Comparison of ENCODE assay signal across 19 mouse cellular contexts in the genomic region with DNA sequence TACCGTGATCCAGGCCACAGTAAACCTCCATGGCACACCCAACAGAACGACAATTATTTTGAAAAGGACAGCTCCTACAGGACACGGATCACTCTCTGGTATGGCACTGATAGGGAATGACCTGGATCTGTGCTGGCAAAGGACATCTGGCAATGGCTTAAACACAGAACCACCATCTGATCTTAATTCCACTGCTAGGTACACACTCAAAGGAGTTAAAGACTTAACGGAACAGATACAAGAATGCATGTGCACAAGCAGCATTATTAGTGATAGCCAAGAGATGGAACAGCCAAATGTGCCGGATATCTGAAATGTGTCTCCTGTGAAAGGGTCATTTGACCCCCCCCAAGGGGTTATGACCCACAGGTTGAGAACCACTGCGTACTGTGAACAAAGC.
A peak's percentile ranks its signal among the peaks of the same experiment; 100 is the strongest.
DNase-seq lines count a peak whose midpoint lies in the region; ATAC-seq lines count a peak whose summit lies in the region.
"Had no signal": no experiment of that assay in that cellular context is flagged by ENCODE, and none has a peak within 500 bp of the region (broad histone marks: within the 10 kb centered on the region; RNA-seq: fewer than 3 reads in every experiment).

No protein-coding gene starts in this region.

- no peak for ATAC-seq in heart, embryonic 11.5 days (replicated peaks; ENCODE audit: insufficient number of reproducible peaks, low FRiP score, low TSS enrichment)
- no peak for ATAC-seq in midbrain, embryonic 11.5 days (ENCODE audit: low FRiP score)
- ATAC-seq in midbrain, embryonic 15.5 days (replicated peaks): no peak
- ATAC-seq: activated CD4-positive, CD25-positive, alpha-beta regulatory T cell, adult 4 months; CD4-positive, CD25-positive, alpha-beta regulatory T cell, adult 4 months; Patski had no signal

- no peak overlapping the region for H3K4me2 ChIP-seq in heart, embryonic 11.5 days
- no peak overlapping the region for H3K4me2 ChIP-seq in midbrain, embryonic 11.5 days
- no peak overlapping the region for H3K4me2 ChIP-seq in midbrain, embryonic 15.5 days

- no peaks in the 10 kb centered on the region for H3K27me3 ChIP-seq in heart, embryonic 11.5 days (ENCODE audit: control insufficient read depth, insufficient read depth, low read length)
- no peaks in the 10 kb centered on the region for H3K27me3 ChIP-seq in midbrain, embryonic 11.5 days (ENCODE audit: control insufficient read depth, insufficient read depth, low read length)
- H3K27me3 ChIP-seq in midbrain, embryonic 15.5 days (replicated peaks): no peaks in the 10 kb centered on the region
- H3K27me3 ChIP-seq: CH12.LX, Patski had no signal

- no peak overlapping the region for H3K4me3 ChIP-seq in heart, embryonic 11.5 days (ENCODE audit: low read depth, low read length)
- H3K4me3 ChIP-seq in midbrain, embryonic 11.5 days (ENCODE audit: low read depth, low read length): no peak overlapping the region
- no peak overlapping the region for H3K4me3 ChIP-seq in midbrain, embryonic 15.5 days

- H3K4me1 ChIP-seq in heart, embryonic 11.5 days (ENCODE audit: control insufficient read depth, insufficient read depth, low read length): no peaks in the 10 kb centered on the region
- no peaks in the 10 kb centered on the region for H3K4me1 ChIP-seq in midbrain, embryonic 11.5 days (ENCODE audit: control insufficient read depth, insufficient read depth, low read length)
- H3K4me1 ChIP-seq in midbrain, embryonic 15.5 days: no peaks in the 10 kb centered on the region

- 85% methylated on average over 6 of the region's 6 CpGs for WGBS in heart, embryonic 11.5 days (ENCODE audit: insufficient replicate concordance)
- 91% methylated on average over 6 of the region's 6 CpGs for WGBS in midbrain, embryonic 11.5 days
- 94% methylated on average over 6 of the region's 6 CpGs for WGBS in midbrain, embryonic 15.5 days

- no peaks in the 10 kb centered on the region for H3K36me3 ChIP-seq in heart, embryonic 11.5 days (ENCODE audit: control insufficient read depth, insufficient read depth, low read length)
- no peaks in the 10 kb centered on the region for H3K36me3 ChIP-seq in midbrain, embryonic 11.5 days (ENCODE audit: control insufficient read depth, insufficient read depth, low read length)
- no peaks in the 10 kb centered on the region for H3K36me3 ChIP-seq in midbrain, embryonic 15.5 days (replicated peaks)
- H3K36me3 ChIP-seq: G1E had no signal

- no peak overlapping the region for H3K9ac ChIP-seq in heart, embryonic 11.5 days (ENCODE audit: low read depth, low read length)
- H3K9ac ChIP-seq in midbrain, embryonic 11.5 days (ENCODE audit: low read length): no peak overlapping the region
- H3K9ac ChIP-seq in midbrain, embryonic 15.5 days: no peak overlapping the region

- no peak overlapping the region for H3K27ac ChIP-seq in heart, embryonic 11.5 days (ENCODE audit: low read depth, low read length)
- no peak overlapping the region for H3K27ac ChIP-seq in midbrain, embryonic 11.5 days (ENCODE audit: low read depth, low read length)
- H3K27ac ChIP-seq in midbrain, embryonic 15.5 days: no peak overlapping the region

- H3K9me3 ChIP-seq in heart, embryonic 11.5 days (replicated peaks; ENCODE audit: control insufficient read depth, low read length): no peaks in the 10 kb centered on the region
- H3K9me3 ChIP-seq in midbrain, embryonic 11.5 days (ENCODE audit: control insufficient read depth, low read length): no peaks in the 10 kb centered on the region
- no peaks in the 10 kb centered on the region for H3K9me3 ChIP-seq in midbrain, embryonic 15.5 days
- H3K9me3 ChIP-seq: G1E had no signal

- DNase-seq in heart, adult 11 months: peak; percentile 53
- DNase-seq in midbrain, embryonic 11.5 days (ENCODE audit: low spot score, missing footprints): peak; percentile 54
- DNase-seq: adrenal gland, adult 2 months; adrenal gland, adult 8-10 months; adrenal gland, postnatal 10 days; adrenal gland, postnatal 14 days; adrenal gland, postnatal 25 days; adrenal gland, postnatal 36 days; B cell, adult 2 months; cerebellum, adult 11 months; cerebellum, adult 11-12 months; cerebellum, adult 18-20 months had no signal
